Mouse (Mus musculus) central nervous system, embryonic 14 days (tissue): ENCODE results near the gene Nkx1-1. TPM values are rescaled to one million over a fixed set of nuclear protein-coding genes. Genes with fewer than 3 reads are reported as not detected.

ENCODE experiments used
- polyA plus RNA-seq: library from polyadenylated mRNA; depleted of rRNA; stranded (reverse); fragments of >200 nt; gene quantifications from 2 replicates; pipeline ENCODE4 v1.2.3, GENCODE M21; 2012; rRNA removed

Nkx1-1 gene
- polyA plus RNA-seq = 1.7 and 2.8 TPM in 2 replicates

GRCm38 (mm10) chr5:33433201-33434138 lies at the start of gene Nkx1-1:
Gene Nkx1-1 (minus strand): TSS chr5:33433976.

Other genes with a start within 250 kb of the Nkx1-1 start
- 3.0 and 6.5 TPM in 2 replicates for gene Spon2, start 215.5 kb downstream of the Nkx1-1 start, polyA plus RNA-seq
- 386 and 424 TPM in 2 replicates for gene Ctbp1, start 159.0 kb downstream of the Nkx1-1 start, polyA plus RNA-seq
- 165 and 167 TPM in 2 replicates for gene Maea, start 98.5 kb downstream of the Nkx1-1 start, polyA plus RNA-seq
- gene Uvssa, start 55.4 kb downstream of the Nkx1-1 start, polyA plus RNA-seq = 8.7 and 8.8 TPM in 2 replicates
- 22.0 and 23.1 TPM in 2 replicates for gene Fam53a, start 195.7 kb upstream of the Nkx1-1 start, polyA plus RNA-seq
- gene Gm9903, start 195.9 kb upstream of the Nkx1-1 start, polyA plus RNA-seq = 0.61 and 0.88 TPM in 2 replicates
- gene Slbp, start 218.6 kb upstream of the Nkx1-1 start, polyA plus RNA-seq = 84.9 and 86.8 TPM in 2 replicates
- gene Tacc3, start 224.2 kb upstream of the Nkx1-1 start, polyA plus RNA-seq = 54.4 and 63.0 TPM in 2 replicates
- gene Tmem129, start 224.4 kb upstream of the Nkx1-1 start, polyA plus RNA-seq = 31.9 and 33.7 TPM in 2 replicates